Comparison of ENCODE assay signal across 11 mouse cellular contexts in the genomic region with DNA sequence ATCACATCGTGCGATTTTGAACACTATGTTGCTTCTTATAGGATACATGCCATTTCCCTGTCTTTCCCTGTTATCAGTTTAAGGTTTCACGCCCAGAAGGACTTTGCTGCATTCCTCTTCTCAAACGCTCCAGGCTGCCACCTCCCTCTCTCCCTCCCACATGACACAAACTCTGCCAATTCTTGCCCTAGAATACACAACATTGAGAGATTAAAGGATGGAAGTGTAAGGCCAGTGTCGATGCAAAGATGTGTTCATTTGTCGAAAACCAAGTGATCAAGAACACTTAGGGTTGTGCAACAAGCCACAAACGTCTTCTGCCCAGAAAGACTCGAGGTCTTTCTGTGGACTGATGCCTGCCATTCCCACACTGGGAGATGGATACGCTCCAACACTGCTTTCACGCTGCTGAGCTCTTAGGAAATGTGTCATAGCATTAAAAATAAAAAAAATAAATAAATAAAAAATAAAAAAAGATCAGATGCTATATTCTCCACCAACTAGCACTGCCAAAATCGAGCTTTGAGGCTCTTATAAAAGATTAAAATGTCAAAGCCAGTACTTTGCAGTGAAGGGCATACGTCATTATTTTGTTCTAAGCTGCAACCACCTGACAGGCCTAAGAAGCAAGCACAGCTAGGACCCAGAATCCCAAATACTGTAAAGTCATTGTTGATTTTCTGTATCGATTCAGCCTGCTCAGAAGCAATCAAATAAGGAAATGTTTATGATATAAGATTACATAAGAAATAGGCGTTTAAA. TPM values are rescaled to one million over a fixed set of nuclear protein-coding genes. Genes with fewer than 3 reads are reported as not detected.
DNase-seq lines count a peak whose midpoint lies in the region; ATAC-seq and TF ChIP-seq lines count a peak whose summit lies in the region.
"Had no signal": no experiment of that assay in that cellular context is flagged by ENCODE, and none has a peak within 500 bp of the region (broad histone marks: within the 10 kb centered on the region; RNA-seq: fewer than 3 reads in every experiment).

No protein-coding gene starts in this region.

- H3K27me3 ChIP-seq in heart, embryonic 14.5 days (ENCODE audit: control insufficient read depth, insufficient read depth, low read length), result no peaks in the 10 kb centered on the region
- no peaks in the 10 kb centered on the region for H3K27me3 ChIP-seq in heart, embryonic 11.5 days (ENCODE audit: control insufficient read depth, insufficient read depth, low read length)
- H3K27me3 ChIP-seq in midbrain, embryonic 11.5 days (ENCODE audit: control insufficient read depth, insufficient read depth, low read length), result peaks cover 16% of the 10 kb centered on the region
- H3K27me3 ChIP-seq in midbrain, embryonic 10.5 days (ENCODE audit: low read depth, poor library complexity, severe bottlenecking), result peaks cover 52% of the 10 kb centered on the region
- no peaks in the 10 kb centered on the region for H3K27me3 ChIP-seq in heart, postnatal 0 days (ENCODE audit: control insufficient read depth, insufficient read depth, low read length)
- H3K27me3 ChIP-seq: neural tube, embryonic 13.5 days had no signal

- H3K4me2 ChIP-seq in heart, embryonic 14.5 days (ENCODE audit: low read length), result no peak overlapping the region
- no peak overlapping the region for H3K4me2 ChIP-seq in heart, embryonic 11.5 days
- no peak overlapping the region for H3K4me2 ChIP-seq in midbrain, embryonic 11.5 days
- H3K4me2 ChIP-seq in heart, postnatal 0 days (ENCODE audit: low read depth, low read length), result no peak overlapping the region; the same call in 1 of the 2 replicates
- H3K4me2 ChIP-seq: neural tube, embryonic 13.5 days had no signal

- 40% methylated on average over 14 of the region's 14 CpGs for WGBS in heart, embryonic 14.5 days
- 59% methylated on average over 14 of the region's 14 CpGs for WGBS in heart, embryonic 11.5 days (ENCODE audit: insufficient replicate concordance)
- 46% methylated on average over 14 of the region's 14 CpGs for WGBS in midbrain, embryonic 11.5 days
- 60% methylated on average over 14 of the region's 14 CpGs for WGBS in midbrain, embryonic 10.5 days
- 29% methylated on average over 14 of the region's 14 CpGs for WGBS in heart, postnatal 0 days

- TF ChIP-seq CTCF in heart, postnatal 0 days (IDR thresholded peaks at IDR 0.05; ENCODE audit: low read depth), result no peak

- DNase-seq in midbrain, embryonic 11.5 days (ENCODE audit: low spot score, missing footprints), result peak; percentile 87
- DNase-seq in midbrain, embryonic 10.5 days (ENCODE audit: low spot score), result no peak
- DNase-seq in heart, postnatal 0 days (ENCODE audit: low spot score), result peak; percentile 88
- peak; percentile 72 for DNase-seq in telencephalon, adult 2 months (ENCODE audit: low read depth, low spot score)
- DNase-seq in spleen, postnatal 14 days (ENCODE audit: low spot score in 2 of 2), result no peak
- DNase-seq: adrenal gland, postnatal 10 days; spleen, adult 18-20 months; thymus, postnatal 36 days had no signal

- no peak overlapping the region for H3K4me3 ChIP-seq in heart, embryonic 14.5 days (ENCODE audit: control insufficient read depth in 1 of 2, insufficient read depth in 1 of 2, low read depth in 1 of 2, low read length in 2 of 2)
- H3K4me3 ChIP-seq in heart, embryonic 11.5 days (ENCODE audit: low read depth, low read length), result no peak overlapping the region
- no peak overlapping the region for H3K4me3 ChIP-seq in midbrain, embryonic 11.5 days (ENCODE audit: low read depth, low read length)
- H3K4me3 ChIP-seq in midbrain, embryonic 10.5 days, result no peak overlapping the region
- no peak overlapping the region for H3K4me3 ChIP-seq in heart, postnatal 0 days (ENCODE audit: low read depth, low read length)
- H3K4me3 ChIP-seq: neural tube, embryonic 13.5 days had no signal

- peaks cover 15 to 29% of the 10 kb centered on the region in 2 experiments for H3K4me1 ChIP-seq in heart, embryonic 14.5 days (ENCODE audit: control insufficient read depth in 2 of 2, insufficient read depth in 2 of 2, low read length in 2 of 2)
- H3K4me1 ChIP-seq in heart, embryonic 11.5 days (ENCODE audit: control insufficient read depth, insufficient read depth, low read length), result peaks cover 5% of the 10 kb centered on the region; the same call in 1 of the 2 replicates
- H3K4me1 ChIP-seq in midbrain, embryonic 11.5 days (ENCODE audit: control insufficient read depth, insufficient read depth, low read length), result peaks cover 7% of the 10 kb centered on the region
- peaks cover 21% of the 10 kb centered on the region for H3K4me1 ChIP-seq in midbrain, embryonic 10.5 days
- peaks cover 24% of the 10 kb centered on the region for H3K4me1 ChIP-seq in heart, postnatal 0 days (ENCODE audit: control insufficient read depth, insufficient read depth)

- H3K36me3 ChIP-seq in heart, embryonic 14.5 days (ENCODE audit: control insufficient read depth, insufficient read depth, low read length), result no peaks in the 10 kb centered on the region
- H3K36me3 ChIP-seq in heart, embryonic 11.5 days (ENCODE audit: control insufficient read depth, insufficient read depth, low read length), result no peaks in the 10 kb centered on the region
- H3K36me3 ChIP-seq in midbrain, embryonic 11.5 days (ENCODE audit: control insufficient read depth, insufficient read depth, low read length), result no peaks in the 10 kb centered on the region
- H3K36me3 ChIP-seq in midbrain, embryonic 10.5 days, result no peaks in the 10 kb centered on the region
- H3K36me3 ChIP-seq in heart, postnatal 0 days (replicated peaks; ENCODE audit: control insufficient read depth, insufficient read depth, low read length), result no peaks in the 10 kb centered on the region
- H3K36me3 ChIP-seq: neural tube, embryonic 13.5 days had no signal

- ATAC-seq in heart, embryonic 14.5 days (ENCODE audit: insufficient number of reproducible peaks, insufficient read depth, low FRiP score, low read depth), result no peak
- no peak for ATAC-seq in heart, embryonic 11.5 days (replicated peaks; ENCODE audit: insufficient number of reproducible peaks, low FRiP score, low TSS enrichment)
- no peak for ATAC-seq in midbrain, embryonic 11.5 days (ENCODE audit: low FRiP score)
- ATAC-seq in heart, postnatal 0 days (ENCODE audit: insufficient read depth, low read depth), result peak; percentile 56; the same call in 1 of the 2 replicates

- H3K9me3 ChIP-seq in heart, embryonic 14.5 days (ENCODE audit: control insufficient read depth, low read length), result no peaks in the 10 kb centered on the region
- H3K9me3 ChIP-seq in heart, embryonic 11.5 days (replicated peaks; ENCODE audit: control insufficient read depth, low read length), result no peaks in the 10 kb centered on the region
- H3K9me3 ChIP-seq in midbrain, embryonic 11.5 days (ENCODE audit: control insufficient read depth, low read length), result no peaks in the 10 kb centered on the region
- H3K9me3 ChIP-seq in midbrain, embryonic 10.5 days (replicated peaks), result no peaks in the 10 kb centered on the region
- H3K9me3 ChIP-seq in heart, postnatal 0 days (replicated peaks; ENCODE audit: control insufficient read depth, low read length), result no peaks in the 10 kb centered on the region
- H3K9me3 ChIP-seq: neural tube, embryonic 13.5 days had no signal

- TF ChIP-seq EP300 in heart, postnatal 0 days (IDR thresholded peaks at IDR 0.05; ENCODE audit: low read depth), result peak; percentile 58; the same call in 1 of the 2 replicates

- no peak overlapping the region for H3K9ac ChIP-seq in heart, embryonic 14.5 days (ENCODE audit: low read length)
- H3K9ac ChIP-seq in heart, embryonic 11.5 days (ENCODE audit: low read depth, low read length), result no peak overlapping the region
- no peak overlapping the region for H3K9ac ChIP-seq in midbrain, embryonic 11.5 days (ENCODE audit: low read length)
- H3K9ac ChIP-seq in heart, postnatal 0 days (replicated peaks; ENCODE audit: low read depth, low read length), result no peak overlapping the region
- H3K9ac ChIP-seq: neural tube, embryonic 13.5 days had no signal

- peak overlapping the region; percentile 4 to 64; a peak in 2 of 4 replicates for H3K27ac ChIP-seq in heart, embryonic 14.5 days (replicated peaks in 1 of 2; ENCODE audit: control insufficient read depth in 1 of 2, insufficient read depth in 1 of 2, low read depth in 2 of 2, low read length in 2 of 2)
- H3K27ac ChIP-seq in heart, embryonic 11.5 days (ENCODE audit: low read depth, low read length), result no peak overlapping the region
- H3K27ac ChIP-seq in midbrain, embryonic 11.5 days (ENCODE audit: low read depth, low read length), result no peak overlapping the region
- H3K27ac ChIP-seq in midbrain, embryonic 10.5 days (replicated peaks), result no peak overlapping the region; the same call in 1 of the 2 replicates
- peak overlapping the region; percentile 92 for H3K27ac ChIP-seq in heart, postnatal 0 days (ENCODE audit: low read depth)
- H3K27ac ChIP-seq: neural tube, embryonic 13.5 days had no signal

RNA-seq across cellular contexts. Expression of a gene that starts 19.5 kb away (rescaled TPM):
- 24.1 and 26.5 TPM in 2 replicates for polyA plus RNA-seq in heart, embryonic 14.5 days (2014; fragmentation: Nextera tagmentation; extraction: Ambion mirVana)
- 11.3 and 14.1 TPM in 2 replicates for polyA plus RNA-seq in heart, embryonic 11.5 days (2014; fragmentation: Nextera tagmentation; extraction: Ambion mirVana)
- polyA plus RNA-seq in midbrain, embryonic 11.5 days (2014; fragmentation: Nextera tagmentation; extraction: Ambion mirVana), result 10.4 and 11.3 TPM in 2 replicates
- 5.9 and 7.0 TPM in 2 replicates for polyA plus RNA-seq in midbrain, embryonic 10.5 days (2016; fragmentation: Nextera tagmentation; extraction: Ambion mirVana)
- total RNA-seq in heart, postnatal 0 days (2014; rRNA removed; ENCODE audit: low replicate concordance), result 45.8 and 59.5 TPM in 2 replicates
- 14.2 and 17.7 TPM in 2 replicates for polyA plus RNA-seq in heart, postnatal 0 days (2015; fragmentation: Nextera tagmentation; extraction: Ambion mirVana)

RNA-seq across cellular contexts. Expression of a gene that starts 22.6 kb away (rescaled TPM):
- polyA plus RNA-seq in heart, embryonic 14.5 days (2014; fragmentation: Nextera tagmentation; extraction: Ambion mirVana), result 38.2 and 38.9 TPM in 2 replicates
- 40.0 and 41.6 TPM in 2 replicates for polyA plus RNA-seq in heart, embryonic 11.5 days (2014; fragmentation: Nextera tagmentation; extraction: Ambion mirVana)
- polyA plus RNA-seq in midbrain, embryonic 11.5 days (2014; fragmentation: Nextera tagmentation; extraction: Ambion mirVana), result 43.9 and 49.1 TPM in 2 replicates
- 52.5 and 63.4 TPM in 2 replicates for polyA plus RNA-seq in midbrain, embryonic 10.5 days (2016; fragmentation: Nextera tagmentation; extraction: Ambion mirVana)
- 26.1 and 71.6 TPM in 2 replicates for total RNA-seq in heart, postnatal 0 days (2014; rRNA removed; ENCODE audit: low replicate concordance)
- polyA plus RNA-seq in heart, postnatal 0 days (2015; fragmentation: Nextera tagmentation; extraction: Ambion mirVana), result 20.1 and 21.6 TPM in 2 replicates

Comparison
In these comparisons a context has a peak if more than half of its experiments do, and no peak if none do; other contexts are left out.
1. H3K27ac ChIP-seq: peak in heart, embryonic 14.5 days (2 of 2) and heart, postnatal 0 days (single experiment); none in heart, embryonic 11.5 days (single experiment), midbrain, embryonic 11.5 days (single experiment) and midbrain, embryonic 10.5 days (single experiment).
2. DNase-seq: peak in midbrain, embryonic 11.5 days (single experiment), heart, postnatal 0 days (single experiment) and telencephalon, adult 2 months (single experiment); none in midbrain, embryonic 10.5 days (single experiment) and spleen, postnatal 14 days (0 of 2).